Mouse (Mus musculus): ENCODE measurements at regions not wholly inside any gene's neighbourhood (a gene's known extent, or its start where the extent isn't known, plus 50 kb on each side); places are given as distances from the start of the nearest gene placed in this dataset.

GRCm38 (mm10) chr5:100279474-100279873 lies 119.9 kb upstream of the Tmem150c start:
- TF ChIP-seq CTCF (IDR thresholded peaks at IDR 0.05; ENCODE audit: borderline replicate concordance, insufficient read depth, low read length) (no peak), POLR2A (IDR thresholded peaks at IDR 0.05; ENCODE audit: low read depth, low read length) (no peak)

Measured in embryonic fibroblast, embryonic 13.5 days (primary cell).